Mouse (Mus musculus) bone marrow, adult 2 months (tissue): ENCODE measurements around the gene Tbcd.

Experiments used
- CTCF ChIP-seq: fragments of 200-500 bp; IDR thresholded peaks from 2 replicates; pipeline ENCODE4 v1.5.1; 2011; ENCODE audit warnings: low read length, control low read depth; ENCODE audit not compliant: control insufficient read depth, insufficient read depth
- POLR2A ChIP-seq: fragments of 200-500 bp; IDR thresholded peaks from 2 replicates; pipeline ENCODE4 v1.6.1; 2011; ENCODE audit warnings: low read depth, mild to moderate bottlenecking, control low read depth, low read length, borderline replicate concordance; ENCODE audit not compliant: control insufficient read depth

DNA sequence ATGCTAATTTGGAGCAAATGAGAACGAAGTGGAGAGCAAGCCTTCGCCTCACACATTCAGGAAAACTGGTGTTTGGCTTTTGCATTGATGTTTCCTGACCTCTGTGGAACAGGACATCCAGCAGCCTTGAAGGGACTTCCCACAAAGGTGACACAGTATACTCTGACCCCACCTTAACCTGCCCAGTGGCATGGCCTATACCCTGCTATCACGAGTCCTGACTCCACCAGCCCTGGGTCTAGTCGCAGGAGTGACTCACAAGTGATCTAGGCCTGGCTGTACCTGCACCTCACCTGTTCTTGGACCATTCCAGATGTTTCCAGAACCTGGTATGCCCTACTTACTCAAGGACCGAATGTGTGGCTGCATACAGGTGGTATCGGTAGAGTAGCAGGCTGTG lies 177.8 kb downstream of the Tbcd start:
- no peak for TF ChIP-seq CTCF
- TF ChIP-seq POLR2A, result no peak
